Mouse (Mus musculus) midbrain, embryonic 12.5 days (tissue): ENCODE results near the gene Ctf2. TPM values are rescaled to one million over a fixed set of nuclear protein-coding genes. Genes with fewer than 3 reads are reported as not detected.

ENCODE experiments used
- ATAC-seq: fragments of 200-750 bp; cut with Nextera tagmentation; 2 replicates; pipeline ENCODE4 v1.8.0; 2017; ENCODE audit warnings: low read depth, moderate TSS enrichment, moderate library complexity; ENCODE audit not compliant: low FRiP score
- H3K27ac ChIP-seq: fragments of 300-500 bp; sonication (generic); replicated peaks from 2 replicates; pipeline ENCODE4 v1.5.1; 2016; ENCODE audit warnings: mild to moderate bottlenecking
- H3K27me3 ChIP-seq: fragments of 300-500 bp; sonication (generic); 2 replicates; pipeline ENCODE4 v1.6.1; 2016; ENCODE audit warnings: mild to moderate bottlenecking
- H3K36me3 ChIP-seq: fragments of 300-500 bp; sonication (generic); 2 replicates; pipeline ENCODE4 v1.6.1; 2016
- H3K4me1 ChIP-seq: fragments of 300-500 bp; sonication (generic); 2 replicates; pipeline ENCODE4 v1.6.1; 2016
- H3K4me2 ChIP-seq: fragments of 300-500 bp; sonication (generic); replicated peaks from 2 replicates; pipeline ENCODE4 v1.6.1; 2016; ENCODE audit warnings: mild to moderate bottlenecking, moderate library complexity
- H3K4me3 ChIP-seq: fragments of 300-500 bp; sonication (generic); 2 replicates; pipeline ENCODE4 v1.5.1; 2016; ENCODE audit warnings: mild to moderate bottlenecking
- H3K9ac ChIP-seq: fragments of 300-500 bp; sonication (generic); replicated peaks from 2 replicates; pipeline ENCODE4 v1.6.1; 2016; ENCODE audit warnings: mild to moderate bottlenecking, moderate library complexity
- H3K9me3 ChIP-seq: fragments of 300-500 bp; sonication (generic); 2 replicates; pipeline ENCODE4 v1.6.1; 2016; ENCODE audit warnings: mild to moderate bottlenecking
- WGBS: fragments of 180-500 bp; shearing (Covaris S2); methylation state at CpG from one replicate; pipeline ENCODE4 v1.1.7; 2016; 5-methylcytosine and 5-hydroxymethylcytosine counted together
- polyA plus RNA-seq: library from polyadenylated mRNA; unstranded; fragments of >200 nt; fragmentation: Nextera tagmentation; extraction: Ambion mirVana; gene quantifications from 2 replicates; pipeline ENCODE4 v1.2.1, GENCODE M21; 2016

Ctf2 gene
- polyA plus RNA-seq, 1 experiment from 2014 or later, result 0.13 TPM

- WGBS, result under 1% methylated on average over 24 of the region's 24 CpGs
- H3K27ac ChIP-seq, result peak within 1 kb of the TSS; percentile 75
- peak; percentile 61 for ATAC-seq
Observed at GRCm38 (mm10) chr7:127769651-127770038, 37.7 kb upstream of the Ctf2 start, which contains the start of gene Orai3. TSS of gene Orai3 (plus strand) at chr7:127769815.

GRCm38 (mm10) chr7:127768997-127769593 lies 37.1 kb upstream of the Ctf2 start:
- H3K36me3 ChIP-seq, result peaks cover 44% of the 10 kb centered on the region
- peaks cover 36% of the 10 kb centered on the region for H3K4me1 ChIP-seq
- peak; percentile 80 for ATAC-seq
- 2% methylated on average over 16 of the region's 16 CpGs for WGBS
- no peaks in the 10 kb centered on the region for H3K9me3 ChIP-seq
- H3K27me3 ChIP-seq, result no peaks in the 10 kb centered on the region
- peak overlapping the region; percentile 80 for H3K4me2 ChIP-seq
- H3K4me3 ChIP-seq, result peak overlapping the region; percentile 48
- H3K9ac ChIP-seq, result peak overlapping the region; percentile 67; the same call in 1 of the 2 replicates
- H3K27ac ChIP-seq, result peak overlapping the region; percentile 75

More at GRCm38 (mm10) chr7:127769651-127770038, 37.7 kb upstream of the Ctf2 start, which contains the start of gene Orai3:
- H3K4me2 ChIP-seq, result peak within 1 kb of the TSS; percentile 80
- H3K27me3 ChIP-seq, result no peaks in the 10 kb centered on the region
- no peaks in the 10 kb centered on the region for H3K9me3 ChIP-seq
- H3K4me1 ChIP-seq, result peaks cover 36% of the 10 kb centered on the region
- H3K4me3 ChIP-seq, result peak within 1 kb of the TSS; percentile 48
- H3K36me3 ChIP-seq, result peaks cover 39% of the 10 kb centered on the region
- H3K9ac ChIP-seq, result peak within 1 kb of the TSS; percentile 67

- H3K9ac ChIP-seq, result 0 out of 2 replicates have a peak overlapping the region, but pooled peaks have one; percentile 31
- peaks cover 34% of the 10 kb centered on the region for H3K4me1 ChIP-seq
- ATAC-seq, result no peak; the same call in 1 of the 2 replicates
- 40% methylated on average over 13 of the region's 13 CpGs for WGBS
- no peaks in the 10 kb centered on the region for H3K27me3 ChIP-seq
- H3K4me2 ChIP-seq, result peak overlapping the region; percentile 80
- H3K36me3 ChIP-seq, result peaks cover 49% of the 10 kb centered on the region
- H3K4me3 ChIP-seq, result peak overlapping the region; percentile 17
- peak overlapping the region; percentile 75 for H3K27ac ChIP-seq
- no peaks in the 10 kb centered on the region for H3K9me3 ChIP-seq
Observed at GRCm38 (mm10) chr7:127768346-127768996, 36.5 kb upstream of the Ctf2 start.

GRCm38 (mm10) chr7:127767671-127768345 lies 35.8 kb upstream of the Ctf2 start:
- WGBS, result 94% methylated on average over 19 of the region's 19 CpGs
- no peak for ATAC-seq
- no peak overlapping the region for H3K4me3 ChIP-seq
- 0 out of 2 replicates have a peak overlapping the region, but pooled peaks have one; percentile 31 for H3K9ac ChIP-seq
- H3K36me3 ChIP-seq, result peaks cover 54% of the 10 kb centered on the region
- H3K4me2 ChIP-seq, result no peak overlapping the region
- no peaks in the 10 kb centered on the region for H3K9me3 ChIP-seq
- H3K4me1 ChIP-seq, result peaks cover 34% of the 10 kb centered on the region
- no peaks in the 10 kb centered on the region for H3K27me3 ChIP-seq
- 0 out of 2 replicates have a peak overlapping the region, but pooled peaks have one; percentile 8 for H3K27ac ChIP-seq

GRCm38 (mm10) chr7:127766851-127767609 lies 35.1 kb upstream of the Ctf2 start:
- no peak overlapping the region for H3K4me2 ChIP-seq
- H3K4me3 ChIP-seq, result no peak overlapping the region
- WGBS, result 78% methylated on average over 17 of the region's 17 CpGs
- no peaks in the 10 kb centered on the region for H3K27me3 ChIP-seq
- no peak overlapping the region for H3K27ac ChIP-seq
- H3K36me3 ChIP-seq, result peaks cover 62% of the 10 kb centered on the region
- ATAC-seq, result no peak
- H3K9me3 ChIP-seq, result no peaks in the 10 kb centered on the region
- no peak overlapping the region for H3K9ac ChIP-seq
- H3K4me1 ChIP-seq, result peaks cover 34% of the 10 kb centered on the region

- H3K36me3 ChIP-seq, result peaks cover 68% of the 10 kb centered on the region
- H3K27ac ChIP-seq, result no peak overlapping the region
- 89% methylated on average over 2 of the region's 2 CpGs for WGBS
- H3K4me2 ChIP-seq, result no peak overlapping the region
- H3K4me1 ChIP-seq, result peaks cover 29% of the 10 kb centered on the region
- no peak overlapping the region for H3K4me3 ChIP-seq
- no peaks in the 10 kb centered on the region for H3K9me3 ChIP-seq
- no peak overlapping the region for H3K9ac ChIP-seq
- no peaks in the 10 kb centered on the region for H3K27me3 ChIP-seq
- no peak for ATAC-seq
Observed at GRCm38 (mm10) chr7:127765756-127766155, 33.8 kb upstream of the Ctf2 start.

- 93% methylated on average over 4 of the region's 4 CpGs for WGBS
- peaks cover 7% of the 10 kb centered on the region for H3K4me1 ChIP-seq
- no peak overlapping the region for H3K4me3 ChIP-seq
- no peak overlapping the region for H3K4me2 ChIP-seq
- H3K9me3 ChIP-seq, result no peaks in the 10 kb centered on the region
- H3K27ac ChIP-seq, result no peak overlapping the region
- H3K9ac ChIP-seq, result no peak overlapping the region
- peaks cover 82% of the 10 kb centered on the region for H3K36me3 ChIP-seq
- ATAC-seq, result no peak
- H3K27me3 ChIP-seq, result no peaks in the 10 kb centered on the region
Observed at GRCm38 (mm10) chr7:127763642-127764041, 31.7 kb upstream of the Ctf2 start.

GRCm38 (mm10) chr7:127761026-127761425 lies 29.1 kb upstream of the Ctf2 start:
- Histone ChIP-seq H3K27ac (no peak overlapping the region), H3K4me2 (no peak overlapping the region), H3K27me3 (no peaks in the 10 kb centered on the region), H3K4me1 (0 out of 2 replicates have a peak, but pooled peaks cover 3% of the 10 kb centered on the region), H3K9me3 (no peaks in the 10 kb centered on the region), H3K4me3 (no peak overlapping the region), H3K9ac (no peak overlapping the region), H3K36me3 (peaks cover 83% of the 10 kb centered on the region)
- 50% methylated on average over 7 of the region's 7 CpGs for WGBS
- ATAC-seq, result no peak

GRCm38 (mm10) chr7:127760478-127760877 lies 28.5 kb upstream of the Ctf2 start:
- H3K36me3 ChIP-seq, result peaks cover 83% of the 10 kb centered on the region
- 88% methylated on average over 3 of the region's 3 CpGs for WGBS
- H3K4me2 ChIP-seq, result no peak overlapping the region
- H3K27me3 ChIP-seq, result no peaks in the 10 kb centered on the region
- no peaks in the 10 kb centered on the region for H3K9me3 ChIP-seq
- no peak overlapping the region for H3K9ac ChIP-seq
- H3K27ac ChIP-seq, result no peak overlapping the region
- ATAC-seq, result no peak
- H3K4me3 ChIP-seq, result no peak overlapping the region
- H3K4me1 ChIP-seq, result 0 out of 2 replicates have a peak, but pooled peaks cover 3% of the 10 kb centered on the region

- Histone ChIP-seq H3K27ac (no peak overlapping the region), H3K27me3 (no peaks in the 10 kb centered on the region), H3K9ac (no peak overlapping the region), H3K4me3 (no peak overlapping the region), H3K4me2 (no peak overlapping the region), H3K36me3 (peaks cover 83% of the 10 kb centered on the region), H3K4me1 (0 out of 2 replicates have a peak, but pooled peaks cover 3% of the 10 kb centered on the region), H3K9me3 (no peaks in the 10 kb centered on the region)
- no peak for ATAC-seq
- 80% methylated on average over 6 of the region's 6 CpGs for WGBS
Observed at GRCm38 (mm10) chr7:127759716-127760115, 27.8 kb upstream of the Ctf2 start.

GRCm38 (mm10) chr7:127753741-127754140 lies 21.8 kb upstream of the Ctf2 start:
- Histone ChIP-seq H3K4me2 (no peak overlapping the region), H3K4me1 (0 out of 2 replicates have a peak, but pooled peaks cover 3% of the 10 kb centered on the region), H3K36me3 (peaks cover 100% of the 10 kb centered on the region), H3K4me3 (no peak overlapping the region), H3K9ac (no peak overlapping the region), H3K27me3 (no peaks in the 10 kb centered on the region), H3K27ac (no peak overlapping the region), H3K9me3 (no peaks in the 10 kb centered on the region)
- no peak for ATAC-seq
- 92% methylated on average over 7 of the region's 7 CpGs for WGBS
